Mouse (Mus musculus): ENCODE measurements around the gene Itga5. TPM values are rescaled to one million over a fixed set of nuclear protein-coding genes. Genes with fewer than 3 reads are reported as not detected.

The Itga5 gene
- total and polyA plus RNA-seq, 2 experiments, result 3.0 to 28.1 TPM

GRCm38 (mm10) chr15:103383771-103384488, 17.4 kb upstream of the Itga5 start:
- Histone ChIP-seq H3K9ac (ENCODE audit: low read depth, low read length) (no peak overlapping the region), H3K27ac (replicated peaks; ENCODE audit: insufficient read depth, low read depth, low read length) (peak overlapping the region; percentile 52)

GRCm38 (mm10) chr15:103382795-103383406, 16.3 kb upstream of the Itga5 start:
- DNase-seq (ENCODE audit: extremely low read depth, low read depth, low spot score), result no peak
- H3K79me2 ChIP-seq (ENCODE audit: control insufficient read depth, insufficient read depth, low read length), result no peaks in the 10 kb centered on the region
- TF ChIP-seq POLR2A (IDR thresholded peaks at IDR 0.05; ENCODE audit: extremely low read depth, insufficient read depth, low read length) (no peak), CTCF (IDR thresholded peaks at IDR 0.05; ENCODE audit: low read depth, low read length) (no peak)
- no peaks in the 10 kb centered on the region; the same call in none of the 2 replicates for H3K4me1 ChIP-seq (ENCODE audit: control insufficient read depth, insufficient read depth, low read length)
- WGBS, result 50% methylated on average over 5 of the region's 5 CpGs
- H3K4me3 ChIP-seq (ENCODE audit: insufficient read depth, low read depth, low read length), result no peak overlapping the region
- no peaks in the 10 kb centered on the region for H3K36me3 ChIP-seq (ENCODE audit: control insufficient read depth, insufficient read depth, low read length)
- peak overlapping the region; percentile 52 for H3K27ac ChIP-seq (replicated peaks; ENCODE audit: insufficient read depth, low read depth, low read length)
- no peaks in the 10 kb centered on the region for H3K27me3 ChIP-seq (ENCODE audit: control insufficient read depth, insufficient read depth, low read length)
- no peak overlapping the region for H3K9ac ChIP-seq (ENCODE audit: low read depth, low read length)

More at GRCm38 (mm10) chr15:103383771-103384488, 17.4 kb upstream of the Itga5 start:
- TF ChIP-seq POLR2A (IDR thresholded peaks at IDR 0.05; ENCODE audit: extremely low read depth, insufficient read depth, low read length), result no peak
- H3K36me3 ChIP-seq (ENCODE audit: control insufficient read depth, insufficient read depth, low read length), result no peaks in the 10 kb centered on the region
- H3K79me2 ChIP-seq (ENCODE audit: control insufficient read depth, insufficient read depth, low read length), result no peaks in the 10 kb centered on the region
- H3K4me1 ChIP-seq (ENCODE audit: control insufficient read depth, insufficient read depth, low read length), result no peaks in the 10 kb centered on the region; the same call in none of the 2 replicates
- WGBS, result 65% methylated on average over 7 of the region's 7 CpGs
- H3K4me3 ChIP-seq (ENCODE audit: insufficient read depth, low read depth, low read length), result no peak overlapping the region
- no peak for DNase-seq (ENCODE audit: extremely low read depth, low read depth, low spot score)
- H3K27me3 ChIP-seq (ENCODE audit: control insufficient read depth, insufficient read depth, low read length), result no peaks in the 10 kb centered on the region

GRCm38 (mm10) chr15:103382075-103382474, 15.5 kb upstream of the Itga5 start:
- 87% methylated on average over 2 of the region's 2 CpGs for WGBS
- H3K4me3 ChIP-seq (ENCODE audit: insufficient read depth, low read depth, low read length), result no peak overlapping the region
- H3K27me3 ChIP-seq (ENCODE audit: control insufficient read depth, insufficient read depth, low read length), result no peaks in the 10 kb centered on the region
- H3K27ac ChIP-seq (replicated peaks; ENCODE audit: insufficient read depth, low read depth, low read length), result no peak overlapping the region
- no peaks in the 10 kb centered on the region for H3K36me3 ChIP-seq (ENCODE audit: control insufficient read depth, insufficient read depth, low read length)
- H3K4me1 ChIP-seq (ENCODE audit: control insufficient read depth, insufficient read depth, low read length), result no peaks in the 10 kb centered on the region; the same call in none of the 2 replicates
- DNase-seq (ENCODE audit: extremely low read depth, low read depth, low spot score), result no peak
- TF ChIP-seq POLR2A (IDR thresholded peaks at IDR 0.05; ENCODE audit: extremely low read depth, insufficient read depth, low read length) (no peak), CTCF (IDR thresholded peaks at IDR 0.05; ENCODE audit: low read depth, low read length) (no peak)
- H3K79me2 ChIP-seq (ENCODE audit: control insufficient read depth, insufficient read depth, low read length), result no peaks in the 10 kb centered on the region
- H3K9ac ChIP-seq (ENCODE audit: low read depth, low read length), result no peak overlapping the region

- H3K4me3 ChIP-seq (ENCODE audit: insufficient read depth, low read depth, low read length), result no peak overlapping the region
- H3K27ac ChIP-seq (replicated peaks; ENCODE audit: insufficient read depth, low read depth, low read length), result no peak overlapping the region
- H3K79me2 ChIP-seq (ENCODE audit: control insufficient read depth, insufficient read depth, low read length), result no peaks in the 10 kb centered on the region
- 42% methylated on average over 3 of the region's 3 CpGs for WGBS
- H3K4me1 ChIP-seq (ENCODE audit: control insufficient read depth, insufficient read depth, low read length), result no peaks in the 10 kb centered on the region; the same call in none of the 2 replicates
- H3K9ac ChIP-seq (ENCODE audit: low read depth, low read length), result no peak overlapping the region
- H3K36me3 ChIP-seq (ENCODE audit: control insufficient read depth, insufficient read depth, low read length), result no peaks in the 10 kb centered on the region
- TF ChIP-seq CTCF (IDR thresholded peaks at IDR 0.05; ENCODE audit: low read depth, low read length), result no peak
- TF ChIP-seq POLR2A (IDR thresholded peaks at IDR 0.05; ENCODE audit: extremely low read depth, insufficient read depth, low read length), result no peak
- H3K27me3 ChIP-seq (ENCODE audit: control insufficient read depth, insufficient read depth, low read length), result no peaks in the 10 kb centered on the region
- DNase-seq (ENCODE audit: extremely low read depth, low read depth, low spot score), result no peak
These were observed 12.2 kb upstream of the Itga5 start for GRCm38 (mm10) chr15:103378665-103379356.

- Histone ChIP-seq H3K27ac (replicated peaks; ENCODE audit: insufficient read depth, low read depth, low read length) (no peak overlapping the region), H3K36me3 (ENCODE audit: control insufficient read depth, insufficient read depth, low read length) (no peaks in the 10 kb centered on the region), H3K9ac (ENCODE audit: low read depth, low read length) (no peak overlapping the region), H3K4me3 (ENCODE audit: insufficient read depth, low read depth, low read length) (no peak overlapping the region), H3K4me1 (ENCODE audit: control insufficient read depth, insufficient read depth, low read length) (no peaks in the 10 kb centered on the region; the same call in none of the 2 replicates), H3K79me2 (ENCODE audit: control insufficient read depth, insufficient read depth, low read length) (no peaks in the 10 kb centered on the region), H3K27me3 (ENCODE audit: control insufficient read depth, insufficient read depth, low read length) (no peaks in the 10 kb centered on the region)
- DNase-seq (ENCODE audit: extremely low read depth, low read depth, low spot score), result no peak
- no peak for TF ChIP-seq CTCF (IDR thresholded peaks at IDR 0.05; ENCODE audit: low read depth, low read length)
- TF ChIP-seq POLR2A (IDR thresholded peaks at IDR 0.05; ENCODE audit: extremely low read depth, insufficient read depth, low read length), result no peak
- 79% methylated on average over 3 of the region's 3 CpGs for WGBS
These were observed 11.4 kb upstream of the Itga5 start for GRCm38 (mm10) chr15:103377752-103378664.
